Mouse (Mus musculus): ENCODE measurements at regions not wholly inside any gene's neighbourhood (a gene's known extent, or its start where the extent isn't known, plus 50 kb on each side); places are given as distances from the start of the nearest gene placed in this dataset.

DNA sequence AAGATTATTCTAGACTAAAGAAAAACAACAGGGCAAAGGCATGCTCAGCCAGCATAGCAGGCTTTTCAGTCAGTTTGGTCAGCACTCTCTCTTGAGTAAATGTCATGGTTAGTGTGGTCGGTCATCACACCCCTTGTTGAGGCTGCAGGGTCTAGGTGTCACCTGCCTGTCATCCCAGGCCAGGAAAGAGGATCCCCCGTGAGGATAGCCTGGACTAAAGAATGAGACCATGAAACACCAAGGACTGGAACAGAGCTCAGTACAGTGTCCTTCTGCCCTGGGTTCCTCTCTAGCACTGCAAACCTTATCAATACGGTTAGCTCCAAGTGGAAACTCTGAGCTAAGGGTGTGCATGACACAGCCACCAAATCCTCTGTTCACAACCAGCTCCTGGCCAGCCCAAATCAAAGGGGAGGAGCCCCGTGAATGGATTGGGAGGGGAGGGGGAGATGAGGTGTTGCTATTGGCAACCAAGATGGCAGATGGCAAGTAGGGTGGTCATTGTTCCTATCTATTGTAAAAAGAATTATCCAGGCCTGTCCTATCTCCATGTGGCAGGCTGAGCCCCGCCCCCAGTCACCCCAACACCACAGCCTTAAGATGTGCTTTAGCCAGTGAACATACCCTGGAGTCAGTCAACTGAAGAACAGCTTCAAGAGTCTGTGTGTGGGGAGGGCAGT, 87.4 kb downstream of the Cstad start:
- Histone ChIP-seq H3K4me2 (no peak overlapping the region), H3K9ac (no peak overlapping the region), H3K36me3 (no peaks in the 10 kb centered on the region), H3K27me3 (no peaks in the 10 kb centered on the region), H3K4me1 (peaks cover 41% of the 10 kb centered on the region), H3K4me3 (no peak overlapping the region), H3K27ac (no peak overlapping the region), H3K9me3 (peaks cover 7% of the 10 kb centered on the region; the same call in 1 of the 2 replicates)
- ATAC-seq (ENCODE audit: insufficient number of reproducible peaks, insufficient read depth, low FRiP score, low TSS enrichment, low read depth): no peak
- WGBS: 72% methylated on average over 5 of the region's 5 CpGs

DNA sequence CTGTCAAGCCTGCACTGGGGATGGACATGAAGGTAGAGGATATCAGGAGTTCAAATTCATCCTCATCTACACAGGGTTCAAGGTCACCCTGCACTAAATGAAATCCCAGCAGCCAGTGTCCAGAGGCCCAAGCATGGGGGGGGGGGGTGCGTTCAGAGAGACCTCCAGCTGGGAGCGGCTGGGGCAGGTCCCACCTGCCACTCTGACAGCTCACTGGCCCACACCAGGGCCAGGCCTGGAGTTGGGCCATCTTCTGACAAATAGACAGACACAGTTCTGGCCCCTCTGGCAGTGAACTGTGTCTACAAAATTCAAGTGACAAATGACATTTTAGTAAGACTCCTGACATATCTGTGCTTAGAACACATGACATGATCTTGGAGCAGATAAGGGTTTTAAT, 86.8 kb downstream of the Cstad start:
- Histone ChIP-seq H3K4me3 (no peak overlapping the region), H3K27ac (no peak overlapping the region), H3K4me2 (no peak overlapping the region), H3K9me3 (peaks cover 7% of the 10 kb centered on the region; the same call in 1 of the 2 replicates), H3K36me3 (no peaks in the 10 kb centered on the region), H3K4me1 (peaks cover 40% of the 10 kb centered on the region), H3K27me3 (no peaks in the 10 kb centered on the region), H3K9ac (no peak overlapping the region)
- no peak for ATAC-seq (ENCODE audit: insufficient number of reproducible peaks, insufficient read depth, low FRiP score, low TSS enrichment, low read depth)
- 67% methylated on average over 2 of the region's 2 CpGs for WGBS

DNA sequence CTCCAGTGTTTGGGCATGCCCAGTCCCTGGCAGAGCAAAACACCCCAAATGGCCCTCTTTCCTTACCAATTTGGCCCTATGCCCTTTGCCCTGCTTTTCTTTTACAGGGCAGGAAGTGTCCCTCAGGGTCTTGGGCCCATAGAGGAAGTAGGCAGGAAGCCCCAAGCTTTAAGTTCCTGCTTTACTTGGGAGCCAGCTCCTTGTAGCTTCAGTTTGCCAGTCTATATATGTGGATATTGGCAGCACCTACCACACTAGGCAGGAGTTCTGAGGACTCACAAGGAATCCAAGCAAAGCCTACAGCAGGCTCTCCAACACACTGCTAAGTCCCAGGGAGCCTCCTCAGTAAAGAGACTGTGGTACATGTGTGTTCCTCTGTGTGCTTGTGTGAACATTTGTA, 84.2 kb downstream of the Cstad start:
- Histone ChIP-seq H3K27me3 (no peaks in the 10 kb centered on the region), H3K4me2 (no peak overlapping the region), H3K36me3 (no peaks in the 10 kb centered on the region), H3K9me3 (peaks cover 7% of the 10 kb centered on the region; the same call in 1 of the 2 replicates), H3K4me3 (no peak overlapping the region), H3K27ac (no peak overlapping the region), H3K9ac (no peak overlapping the region), H3K4me1 (peaks cover 22% of the 10 kb centered on the region)
- ATAC-seq (ENCODE audit: insufficient number of reproducible peaks, insufficient read depth, low FRiP score, low TSS enrichment, low read depth): no peak

DNA sequence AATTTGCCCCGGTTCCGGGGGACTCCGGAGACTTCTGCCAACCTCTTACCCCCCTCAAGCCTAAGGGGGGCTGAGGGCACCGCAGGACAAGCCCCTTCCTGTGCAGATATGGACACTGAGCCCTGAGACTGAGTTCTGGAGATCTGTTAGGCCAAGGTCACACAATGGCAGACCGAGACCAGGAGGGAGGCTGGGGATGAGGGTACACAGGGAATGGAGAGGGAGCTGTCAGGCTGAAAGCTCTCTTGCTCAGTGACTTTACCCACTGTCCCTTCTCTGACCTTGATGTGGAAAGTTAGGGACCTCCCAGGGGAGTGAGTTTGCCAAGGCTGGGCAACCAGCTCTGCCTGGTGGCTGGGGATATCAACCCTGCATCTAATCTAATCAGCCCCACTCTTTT, 82.7 kb downstream of the Cstad start:
- Histone ChIP-seq H3K4me2 (peak overlapping the region; percentile 79), H3K9me3 (peaks cover 7% of the 10 kb centered on the region), H3K36me3 (no peaks in the 10 kb centered on the region), H3K4me1 (peaks cover 22% of the 10 kb centered on the region), H3K27ac (peak overlapping the region; percentile 89), H3K4me3 (peak overlapping the region; percentile 42), H3K9ac (peak overlapping the region; percentile 74), H3K27me3 (no peaks in the 10 kb centered on the region)
- WGBS: 8% methylated on average over 5 of the region's 5 CpGs
- no peak for ATAC-seq (ENCODE audit: insufficient number of reproducible peaks, insufficient read depth, low FRiP score, low TSS enrichment, low read depth)

DNA sequence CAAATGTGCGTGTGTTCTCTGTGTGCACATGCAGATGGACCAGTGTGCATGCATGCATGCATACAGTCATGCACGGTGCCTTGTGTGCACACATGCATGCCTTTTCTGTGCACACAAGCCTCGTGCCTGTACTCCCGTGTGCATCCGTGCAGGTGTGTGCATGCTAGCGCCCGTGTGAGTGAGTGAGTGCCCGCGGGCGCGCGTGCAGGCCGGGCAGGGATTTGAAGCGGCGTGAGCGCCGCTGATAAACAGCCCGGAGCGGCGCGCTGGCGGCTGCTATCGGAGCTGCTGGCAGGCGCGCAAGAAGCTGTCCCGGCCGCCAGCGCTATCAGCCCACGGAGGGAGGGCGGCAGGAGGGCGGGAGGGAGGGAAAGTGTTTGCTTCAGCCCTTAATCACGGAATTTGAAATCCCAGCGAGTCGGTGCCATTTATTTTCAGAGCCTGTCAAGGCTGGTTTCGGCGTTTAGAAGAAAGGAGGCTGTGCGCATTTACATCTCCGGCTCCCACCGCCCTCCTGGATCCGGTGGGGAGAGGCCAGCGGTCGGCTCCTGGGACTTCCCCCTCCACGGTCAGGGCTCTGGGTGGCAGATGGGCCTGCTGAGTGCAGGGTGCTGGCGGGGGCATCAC, 82.1 kb downstream of the Cstad start:
- peak overlapping the region; percentile 89 for H3K27ac ChIP-seq
- H3K9ac ChIP-seq: peak overlapping the region; percentile 74
- under 1% methylated on average over 44 of the region's 44 CpGs for WGBS
- peak overlapping the region; percentile 42 for H3K4me3 ChIP-seq
- H3K36me3 ChIP-seq: no peaks in the 10 kb centered on the region
- H3K9me3 ChIP-seq: peaks cover 7% of the 10 kb centered on the region
- H3K4me1 ChIP-seq: peaks cover 22% of the 10 kb centered on the region
- no peaks in the 10 kb centered on the region for H3K27me3 ChIP-seq
- peak overlapping the region; percentile 79 for H3K4me2 ChIP-seq
- ATAC-seq (ENCODE audit: insufficient number of reproducible peaks, insufficient read depth, low FRiP score, low TSS enrichment, low read depth): 0 out of 2 replicates have a peak, but pooled peaks have one; percentile 38

DNA sequence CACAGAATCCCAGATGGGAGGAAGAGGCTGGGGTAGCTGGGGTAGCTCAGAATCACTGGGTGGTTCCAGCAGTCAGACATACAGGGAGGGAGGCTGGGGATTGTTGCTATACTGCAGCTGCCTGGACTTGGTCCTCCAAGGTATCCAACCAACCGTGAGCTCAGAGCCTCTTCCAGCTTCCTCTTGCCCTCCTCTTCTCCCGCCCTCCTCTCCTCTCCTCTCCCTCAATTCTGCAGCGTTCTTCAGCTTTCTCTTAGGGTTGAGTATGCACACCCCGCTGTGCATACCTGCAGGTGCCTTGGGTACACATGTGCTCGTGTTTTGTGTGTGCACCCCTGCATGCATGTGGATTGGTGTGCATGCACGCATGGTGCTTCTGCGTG, 81.6 kb downstream of the Cstad start:
- peaks cover 7% of the 10 kb centered on the region for H3K9me3 ChIP-seq
- peaks cover 24% of the 10 kb centered on the region for H3K4me1 ChIP-seq
- no peaks in the 10 kb centered on the region for H3K27me3 ChIP-seq
- no peaks in the 10 kb centered on the region for H3K36me3 ChIP-seq
- H3K27ac ChIP-seq: peak overlapping the region; percentile 89; the same call in 1 of the 2 replicates
- WGBS: 8% methylated on average over 7 of the region's 7 CpGs
- ATAC-seq (ENCODE audit: insufficient number of reproducible peaks, insufficient read depth, low FRiP score, low TSS enrichment, low read depth): no peak
- H3K4me2 ChIP-seq: peak overlapping the region; percentile 79
- peak overlapping the region; percentile 74 for H3K9ac ChIP-seq
- H3K4me3 ChIP-seq: peak overlapping the region; percentile 42

DNA sequence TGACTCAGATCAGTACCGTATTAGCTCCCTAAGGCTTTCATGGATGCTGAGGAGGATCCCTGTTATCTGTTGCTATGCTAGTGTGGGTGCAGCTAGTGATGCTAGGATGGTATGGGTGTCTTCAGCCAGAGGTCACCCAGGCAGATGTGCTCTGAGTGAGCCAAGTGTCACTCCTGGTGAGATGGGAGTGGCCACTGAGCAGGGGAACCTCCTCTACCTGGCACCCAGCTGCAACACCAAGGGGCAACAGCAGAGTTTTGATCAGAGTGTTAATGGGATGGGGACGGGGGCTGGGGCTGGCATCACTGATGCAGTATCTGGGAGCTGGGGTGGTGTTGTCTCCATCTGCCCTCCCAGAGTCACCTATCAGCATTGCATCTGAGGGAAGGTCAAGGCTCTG, 81.0 kb downstream of the Cstad start:
- H3K9ac ChIP-seq: no peak overlapping the region
- peaks cover 7% of the 10 kb centered on the region for H3K9me3 ChIP-seq
- no peaks in the 10 kb centered on the region for H3K36me3 ChIP-seq
- H3K4me2 ChIP-seq: no peak overlapping the region
- WGBS: 88% methylated on average over 2 of the region's 2 CpGs
- no peak for ATAC-seq (ENCODE audit: insufficient number of reproducible peaks, insufficient read depth, low FRiP score, low TSS enrichment, low read depth)
- H3K27ac ChIP-seq: no peak overlapping the region
- no peak overlapping the region for H3K4me3 ChIP-seq
- no peaks in the 10 kb centered on the region for H3K27me3 ChIP-seq
- peaks cover 23% of the 10 kb centered on the region for H3K4me1 ChIP-seq

DNA sequence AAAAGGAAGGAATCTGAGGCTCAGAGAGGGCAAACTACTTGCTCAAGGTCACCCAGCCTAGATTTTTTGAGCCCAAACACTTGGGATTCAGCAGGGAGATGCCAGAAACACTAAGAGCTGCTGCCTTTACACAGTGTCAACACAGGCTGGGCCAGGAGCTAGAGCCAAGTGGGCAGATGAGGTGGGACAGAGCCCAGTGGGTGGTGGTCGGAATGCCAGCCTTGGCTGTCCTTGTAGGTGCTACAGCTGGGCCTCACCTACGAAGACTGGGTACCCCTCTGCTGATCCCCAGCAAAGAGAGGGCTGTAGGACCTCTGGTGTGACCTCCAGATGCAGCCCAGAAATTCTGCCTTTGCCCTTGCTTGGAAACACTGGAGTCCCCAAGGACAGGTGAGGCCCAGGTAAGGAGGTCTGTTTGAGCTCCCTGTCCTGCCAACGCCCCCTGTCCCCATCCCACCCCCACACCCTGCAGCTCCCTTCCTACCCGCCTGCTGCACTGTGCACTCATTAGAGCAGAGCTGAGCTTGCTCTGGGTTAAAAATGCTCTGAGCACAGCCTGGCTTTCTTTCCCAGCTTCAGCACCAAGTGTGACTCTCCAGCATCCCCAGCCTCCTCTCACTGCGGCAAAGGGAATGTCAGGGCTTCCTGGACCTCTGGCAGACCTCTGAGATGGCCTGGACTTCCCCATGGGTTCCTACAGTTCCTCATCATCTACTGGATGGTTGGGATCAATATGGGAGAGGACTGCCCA, 76.2 kb downstream of the Cstad start:
- Histone ChIP-seq H3K36me3 (no peaks in the 10 kb centered on the region), H3K4me3 (no peak overlapping the region), H3K9ac (peak overlapping the region; percentile 36; the same call in 1 of the 2 replicates), H3K4me2 (no peak overlapping the region), H3K27ac (no peak overlapping the region), H3K4me1 (peaks cover 22% of the 10 kb centered on the region), H3K9me3 (no peaks in the 10 kb centered on the region; the same call in 1 of the 2 replicates), H3K27me3 (no peaks in the 10 kb centered on the region)
- 70% methylated on average over 5 of the region's 5 CpGs for WGBS
- no peak for ATAC-seq (ENCODE audit: insufficient number of reproducible peaks, insufficient read depth, low FRiP score, low TSS enrichment, low read depth)

DNA sequence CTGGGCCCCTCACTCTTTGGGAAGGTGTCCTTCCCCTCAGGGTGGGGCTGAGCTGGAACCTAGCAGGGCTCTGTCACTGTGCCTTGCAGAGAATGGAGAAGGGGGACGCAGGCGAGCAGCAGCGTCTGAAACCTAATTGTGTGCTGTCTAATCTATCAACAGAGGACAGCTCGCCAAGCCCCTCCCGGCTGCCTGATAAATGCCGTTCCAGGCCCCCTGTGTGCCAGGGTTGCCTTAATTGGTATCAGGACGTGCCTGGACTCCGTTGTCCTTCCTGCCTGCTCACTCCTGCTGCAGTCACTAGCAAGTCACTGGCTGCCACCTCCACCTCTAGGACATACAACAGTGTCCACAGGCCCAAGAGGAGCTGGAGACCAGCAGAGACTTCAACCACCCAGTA, 72.6 kb downstream of the Cstad start:
- H3K4me1 ChIP-seq: peaks cover 26% of the 10 kb centered on the region
- H3K9me3 ChIP-seq: no peaks in the 10 kb centered on the region
- no peak for ATAC-seq (ENCODE audit: insufficient number of reproducible peaks, insufficient read depth, low FRiP score, low TSS enrichment, low read depth)
- no peaks in the 10 kb centered on the region for H3K27me3 ChIP-seq
- H3K27ac ChIP-seq: peak overlapping the region; percentile 23; the same call in 1 of the 2 replicates
- H3K9ac ChIP-seq: peak overlapping the region; percentile 46; the same call in 1 of the 2 replicates
- WGBS: 12% methylated on average over 8 of the region's 8 CpGs
- no peak overlapping the region for H3K4me2 ChIP-seq
- H3K36me3 ChIP-seq: no peaks in the 10 kb centered on the region
- no peak overlapping the region for H3K4me3 ChIP-seq

DNA sequence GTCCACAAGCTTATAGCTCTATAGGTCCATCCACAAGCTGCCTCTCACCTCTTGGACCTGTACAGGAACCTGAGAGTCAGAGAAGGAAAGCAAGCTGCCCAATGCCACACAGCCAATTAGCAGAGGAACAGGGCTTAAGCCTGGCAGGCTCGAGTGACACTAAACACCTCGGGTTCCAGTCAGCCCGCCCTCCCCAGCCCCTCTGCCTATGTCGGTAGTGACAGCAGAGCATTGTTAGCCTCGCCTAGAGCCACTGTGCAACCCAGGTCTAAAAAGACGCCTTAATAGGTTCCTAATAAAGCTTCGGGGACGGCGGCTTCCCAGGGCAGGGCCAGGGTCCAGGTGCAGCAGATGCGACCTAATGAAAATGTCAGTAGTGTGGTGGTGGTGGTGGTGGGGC, 66.3 kb downstream of the Cstad start:
- no peaks in the 10 kb centered on the region for H3K27me3 ChIP-seq
- whole genome bisulfite sequencing: 46% methylated on average over 10 of the region's 10 CpGs
- no peaks in the 10 kb centered on the region for H3K36me3 ChIP-seq
- peaks cover 50% of the 10 kb centered on the region for H3K4me1 ChIP-seq
- H3K9me3 ChIP-seq: no peaks in the 10 kb centered on the region
- no peak overlapping the region for H3K4me3 ChIP-seq
- peak overlapping the region; percentile 99; the same call in 1 of the 2 replicates for H3K27ac ChIP-seq
- ATAC-seq (ENCODE audit: insufficient number of reproducible peaks, insufficient read depth, low FRiP score, low TSS enrichment, low read depth): no peak
- no peak overlapping the region for H3K9ac ChIP-seq
- H3K4me2 ChIP-seq: no peak overlapping the region

DNA sequence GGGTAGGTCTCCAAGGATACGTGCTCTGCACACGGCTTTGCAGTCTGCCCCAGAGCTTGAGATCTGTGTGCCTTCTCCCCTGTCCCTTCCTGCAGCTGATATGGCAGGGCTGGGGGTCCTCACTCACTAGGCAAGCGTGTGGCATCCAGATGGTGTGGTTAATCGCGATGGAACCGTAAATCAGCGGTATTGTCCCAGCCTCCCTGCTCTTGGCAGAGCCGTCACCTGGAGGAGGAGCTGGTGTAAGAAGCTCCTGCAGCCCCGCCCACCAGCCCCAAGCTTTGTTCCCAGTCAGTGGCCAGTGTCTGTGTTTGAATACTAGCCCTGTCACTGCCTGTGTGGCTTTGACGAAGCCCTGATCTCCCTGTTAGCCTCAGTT, 65.8 kb downstream of the Cstad start:
- H3K4me3 ChIP-seq: no peak overlapping the region
- no peaks in the 10 kb centered on the region for H3K9me3 ChIP-seq
- no peaks in the 10 kb centered on the region for H3K27me3 ChIP-seq
- H3K9ac ChIP-seq: no peak overlapping the region
- H3K27ac ChIP-seq: peak overlapping the region; percentile 99
- peaks cover 50% of the 10 kb centered on the region for H3K4me1 ChIP-seq
- no peaks in the 10 kb centered on the region for H3K36me3 ChIP-seq
- 23% methylated on average over 10 of the region's 10 CpGs for WGBS
- H3K4me2 ChIP-seq: peak overlapping the region; percentile 22
- ATAC-seq (ENCODE audit: insufficient number of reproducible peaks, insufficient read depth, low FRiP score, low TSS enrichment, low read depth): no peak

Data from embryonic facial prominence, embryonic 13.5 days (tissue).